Mouse (Mus musculus) adrenal gland, adult (tissue): ENCODE measurements at regions not wholly inside any gene's neighbourhood (a gene's known extent, or its start where the extent isn't known, plus 50 kb on each side); places are given as distances from the start of the nearest gene placed in this dataset.

ENCODE experiments used
- DNase-seq, 2 experiments: peaks; one replicate each; pipeline ENCODE4 v3.0.0; 2022 to 2023; ENCODE audit warnings: low spot score in 1 of 2; ENCODE audit not compliant: inconsistent age in 2 of 2

GRCm38 (mm10) chrX:76680890-76681289 lies 78.2 kb upstream of the Cldn34d start:
- DNase-seq, result peak in 1 of 2 experiments; percentile 31
